ENCODE assay signal across 10 mouse cellular contexts in genomic region chr9:114855327-114855726, GRCm38 (mm10). TPM values are rescaled to one million over a fixed set of nuclear protein-coding genes. Genes with fewer than 3 reads are reported as not detected.
A peak's percentile ranks its signal among the peaks of the same experiment; 100 is the strongest.
DNase-seq lines count a peak whose midpoint lies in the region; ATAC-seq and TF ChIP-seq lines count a peak whose summit lies in the region.
"Had no signal": no experiment of that assay in that cellular context is flagged by ENCODE, and none has a peak within 500 bp of the region (broad histone marks: within the 10 kb centered on the region; RNA-seq: fewer than 3 reads in every experiment).

No protein-coding gene starts in this region.

- no peaks in the 10 kb centered on the region for H3K9me3 ChIP-seq in hindbrain, postnatal 0 days (ENCODE audit: low read length)
- no peaks in the 10 kb centered on the region for H3K9me3 ChIP-seq in hindbrain, embryonic 10.5 days
- no peaks in the 10 kb centered on the region for H3K9me3 ChIP-seq in hindbrain, embryonic 16.5 days (ENCODE audit: control insufficient read depth, low read length)
- H3K9me3 ChIP-seq: midbrain, embryonic 13.5 days had no signal

- no peak overlapping the region for H3K4me3 ChIP-seq in hindbrain, postnatal 0 days (ENCODE audit: low read length)
- no peak overlapping the region for H3K4me3 ChIP-seq in hindbrain, embryonic 10.5 days
- no peak overlapping the region for H3K4me3 ChIP-seq in hindbrain, embryonic 16.5 days (ENCODE audit: low read length)
- H3K4me3 ChIP-seq: midbrain, embryonic 13.5 days had no signal

- DNase-seq in hindbrain, postnatal 0 days (ENCODE audit: low spot score) = peak; percentile 32
- no peak for DNase-seq in hindbrain, embryonic 10.5 days (ENCODE audit: low spot score)
- peak; percentile 42 for DNase-seq in adrenal gland, postnatal 14 days
- peak; percentile 26 to 51 for DNase-seq in kidney, postnatal 4 days
- peak; percentile 55 to 62 for DNase-seq in right cerebral cortex, adult 2 months (ENCODE audit: low spot score in 2 of 2)
- DNase-seq in adipocyte (ENCODE audit: low spot score) = no peak
- no peak for DNase-seq in c-Kit-positive CD71-positive TER-119-positive erythroid progenitor cells, embryonic 14.5 days (ENCODE audit: low spot score)
- DNase-seq: heart, adult 18-20 months had no signal

- WGBS in hindbrain, postnatal 0 days = 66% methylated on average over 11 of the region's 11 CpGs
- WGBS in hindbrain, embryonic 10.5 days = 77% methylated on average over 11 of the region's 11 CpGs
- WGBS in hindbrain, embryonic 16.5 days = 60% methylated on average over 11 of the region's 11 CpGs

- no peak for ATAC-seq in hindbrain, postnatal 0 days
- ATAC-seq in hindbrain, embryonic 16.5 days = no peak
- ATAC-seq: midbrain, embryonic 13.5 days had no signal

- TF ChIP-seq CTCF in hindbrain, postnatal 0 days (IDR thresholded peaks at IDR 0.05; ENCODE audit: low read depth) = 0 out of 2 replicates have a peak, but pooled peaks have one; percentile 13

- no peaks in the 10 kb centered on the region; the same call in 1 of the 2 replicates for H3K27me3 ChIP-seq in hindbrain, postnatal 0 days (ENCODE audit: insufficient read depth, low read length)
- no peaks in the 10 kb centered on the region for H3K27me3 ChIP-seq in hindbrain, embryonic 10.5 days (ENCODE audit: insufficient read depth, poor library complexity, severe bottlenecking)
- no peaks in the 10 kb centered on the region for H3K27me3 ChIP-seq in hindbrain, embryonic 16.5 days (replicated peaks; ENCODE audit: control insufficient read depth, insufficient read depth, low read length)
- H3K27me3 ChIP-seq: midbrain, embryonic 13.5 days had no signal

- no peaks in the 10 kb centered on the region; the same call in 1 of the 2 replicates for H3K4me1 ChIP-seq in hindbrain, postnatal 0 days (ENCODE audit: insufficient read depth, low read length)
- H3K4me1 ChIP-seq in hindbrain, embryonic 10.5 days (replicated peaks) = peaks cover 9% of the 10 kb centered on the region; the same call in 1 of the 2 replicates
- H3K4me1 ChIP-seq in hindbrain, embryonic 16.5 days (ENCODE audit: control insufficient read depth, insufficient read depth, low read depth, low read length) = no peaks in the 10 kb centered on the region
- H3K4me1 ChIP-seq: midbrain, embryonic 13.5 days had no signal

- H3K36me3 ChIP-seq in hindbrain, postnatal 0 days (ENCODE audit: insufficient read depth, low read length) = no peaks in the 10 kb centered on the region
- no peaks in the 10 kb centered on the region for H3K36me3 ChIP-seq in hindbrain, embryonic 10.5 days
- H3K36me3 ChIP-seq in hindbrain, embryonic 16.5 days (ENCODE audit: control insufficient read depth, insufficient read depth, low read length) = no peaks in the 10 kb centered on the region
- H3K36me3 ChIP-seq: midbrain, embryonic 13.5 days had no signal

- no peak overlapping the region for H3K27ac ChIP-seq in hindbrain, postnatal 0 days
- no peak overlapping the region for H3K27ac ChIP-seq in hindbrain, embryonic 10.5 days
- no peak overlapping the region for H3K27ac ChIP-seq in hindbrain, embryonic 16.5 days (ENCODE audit: low read depth, low read length)
- H3K27ac ChIP-seq: midbrain, embryonic 13.5 days had no signal

- no peak overlapping the region for H3K9ac ChIP-seq in hindbrain, postnatal 0 days (replicated peaks; ENCODE audit: low read length)
- no peak overlapping the region for H3K9ac ChIP-seq in hindbrain, embryonic 16.5 days (ENCODE audit: low read depth, low read length)
- H3K9ac ChIP-seq: midbrain, embryonic 13.5 days had no signal

- H3K4me2 ChIP-seq in hindbrain, postnatal 0 days (ENCODE audit: low read depth, low read length) = no peak overlapping the region
- H3K4me2 ChIP-seq in hindbrain, embryonic 16.5 days (ENCODE audit: low read length) = no peak overlapping the region
- H3K4me2 ChIP-seq: midbrain, embryonic 13.5 days had no signal

RNA-seq across cellular contexts. Expression of gene Cmtm8, which starts 11.4 kb away (rescaled TPM):
- 5.9 and 7.1 TPM in 2 replicates for total RNA-seq in hindbrain, postnatal 0 days (2014; rRNA removed)
- 6.6 and 7.3 TPM in 2 replicates for polyA plus RNA-seq in hindbrain, postnatal 0 days (2015; fragmentation: Nextera tagmentation; extraction: Ambion mirVana)
- polyA plus RNA-seq in hindbrain, embryonic 10.5 days (2016; fragmentation: Nextera tagmentation; extraction: Ambion mirVana) = 31.7 and 35.3 TPM in 2 replicates
- total RNA-seq in adrenal gland, postnatal 14 days (2021) = 9.0 and 16.9 TPM in 2 replicates
- 6.8 and 10.3 TPM in 2 replicates for polyA plus RNA-seq in hindbrain, embryonic 16.5 days (2015; fragmentation: Nextera tagmentation; extraction: Ambion mirVana)

Comparison
In these comparisons a context has a peak if more than half of its experiments do, and no peak if none do; other contexts are left out.
1. DNase-seq: peak in hindbrain, postnatal 0 days (single experiment), adrenal gland, postnatal 14 days (single experiment), kidney, postnatal 4 days (2 of 2) and right cerebral cortex, adult 2 months (2 of 2); none in hindbrain, embryonic 10.5 days (single experiment), adipocyte (single experiment) and c-Kit-positive CD71-positive TER-119-positive erythroid progenitor cells, embryonic 14.5 days (single experiment).